Mouse (Mus musculus): ENCODE measurements around the gene Slbp. TPM values are rescaled to one million over a fixed set of nuclear protein-coding genes. Genes with fewer than 3 reads are reported as not detected.

Slbp gene
- polyA plus RNA-seq, 1 experiment from 2014 or later = 311 TPM

DNA sequence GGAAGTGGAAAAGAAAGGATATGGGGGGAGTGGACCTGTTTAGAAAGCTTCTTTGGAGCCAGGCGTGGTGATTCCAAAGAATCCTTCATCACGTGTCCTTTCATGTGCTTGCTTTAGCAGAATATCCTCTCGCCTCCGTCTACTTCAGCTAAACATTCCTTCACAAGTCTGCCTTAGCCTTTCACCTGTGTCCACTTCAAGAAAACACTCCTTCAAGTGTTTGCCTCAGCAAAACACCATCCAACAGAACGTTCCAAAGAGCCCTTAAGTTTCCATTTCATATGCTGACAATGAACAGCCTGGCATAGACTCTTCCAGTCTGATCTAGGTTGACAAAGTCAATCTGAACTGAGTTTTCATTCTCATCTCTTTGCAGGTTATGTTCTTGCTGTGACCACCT, 25.9 kb upstream of the Slbp start:
- Histone ChIP-seq H3K27me3 (no peaks in the 10 kb centered on the region), H3K9ac (replicated peaks) (no peak overlapping the region), H3K9me3 (no peaks in the 10 kb centered on the region), H3K4me2 (no peak overlapping the region), H3K4me1 (replicated peaks) (0 out of 2 replicates have a peak, but pooled peaks cover 4% of the 10 kb centered on the region), H3K4me3 (replicated peaks) (no peak overlapping the region), H3K36me3 (peaks cover 5% of the 10 kb centered on the region; the same call in 1 of the 2 replicates), H3K27ac (no peak overlapping the region)
- WGBS = 82% methylated on average over 5 of the region's 5 CpGs
- ATAC-seq (ENCODE audit: insufficient number of reproducible peaks, insufficient read depth, low FRiP score, low TSS enrichment, low read depth) = no peak

DNA sequence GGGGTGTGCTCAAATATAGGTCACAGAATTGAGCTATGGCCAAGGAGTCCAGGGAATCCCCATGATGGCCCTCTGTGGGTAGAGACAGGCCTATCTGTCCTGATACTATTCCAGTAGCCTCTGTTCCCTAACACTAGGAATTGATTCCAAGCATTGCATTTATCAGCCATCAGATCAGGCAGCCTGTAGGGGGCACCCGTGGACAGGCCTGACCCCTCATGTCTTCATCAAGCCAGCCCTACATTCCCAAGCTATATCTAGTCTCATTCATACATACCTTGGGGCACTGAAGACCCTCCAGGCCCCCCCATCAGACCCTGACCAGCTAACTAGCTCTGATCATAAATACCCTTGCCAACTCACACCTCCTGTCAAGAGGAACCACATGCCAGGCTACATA, 23.6 kb upstream of the Slbp start:
- Histone ChIP-seq H3K9ac (replicated peaks) (no peak overlapping the region), H3K9me3 (no peaks in the 10 kb centered on the region), H3K36me3 (peaks cover 28% of the 10 kb centered on the region), H3K27me3 (no peaks in the 10 kb centered on the region), H3K27ac (no peak overlapping the region), H3K4me2 (no peak overlapping the region), H3K4me3 (replicated peaks) (no peak overlapping the region), H3K4me1 (replicated peaks) (no peaks in the 10 kb centered on the region)
- WGBS = 0% methylated on average over 1 of the region's 1 CpGs
- ATAC-seq (ENCODE audit: insufficient number of reproducible peaks, insufficient read depth, low FRiP score, low TSS enrichment, low read depth) = no peak

DNA sequence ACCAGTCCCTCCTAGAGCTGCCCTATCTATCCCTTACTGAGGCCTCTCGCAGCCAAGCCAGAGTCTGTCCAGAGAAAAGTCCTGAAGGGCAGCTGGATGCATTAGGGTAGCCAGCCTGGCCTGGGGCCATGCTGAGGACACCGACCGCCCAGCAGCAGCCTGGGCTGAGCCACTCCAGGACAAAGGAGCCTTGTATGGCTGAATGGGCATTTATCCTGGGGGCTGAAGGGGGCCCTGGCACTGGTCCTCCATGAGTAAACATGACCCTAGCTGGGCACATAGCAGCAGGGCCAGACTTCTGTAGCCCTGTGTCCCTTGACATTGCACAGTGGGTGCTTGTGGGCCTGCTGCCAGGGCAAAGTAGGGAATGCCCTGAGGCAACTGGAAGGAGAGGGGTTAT, 22.1 kb upstream of the Slbp start:
- H3K9me3 ChIP-seq = no peaks in the 10 kb centered on the region
- no peak for ATAC-seq (ENCODE audit: insufficient number of reproducible peaks, insufficient read depth, low FRiP score, low TSS enrichment, low read depth)
- H3K4me2 ChIP-seq = no peak overlapping the region
- peaks cover 43% of the 10 kb centered on the region for H3K36me3 ChIP-seq
- no peak overlapping the region for H3K9ac ChIP-seq (replicated peaks)
- H3K4me3 ChIP-seq (replicated peaks) = no peak overlapping the region
- WGBS = 85% methylated on average over 3 of the region's 3 CpGs
- peak overlapping the region; percentile 64 for H3K27ac ChIP-seq
- H3K4me1 ChIP-seq (replicated peaks) = no peaks in the 10 kb centered on the region
- H3K27me3 ChIP-seq = no peaks in the 10 kb centered on the region

DNA sequence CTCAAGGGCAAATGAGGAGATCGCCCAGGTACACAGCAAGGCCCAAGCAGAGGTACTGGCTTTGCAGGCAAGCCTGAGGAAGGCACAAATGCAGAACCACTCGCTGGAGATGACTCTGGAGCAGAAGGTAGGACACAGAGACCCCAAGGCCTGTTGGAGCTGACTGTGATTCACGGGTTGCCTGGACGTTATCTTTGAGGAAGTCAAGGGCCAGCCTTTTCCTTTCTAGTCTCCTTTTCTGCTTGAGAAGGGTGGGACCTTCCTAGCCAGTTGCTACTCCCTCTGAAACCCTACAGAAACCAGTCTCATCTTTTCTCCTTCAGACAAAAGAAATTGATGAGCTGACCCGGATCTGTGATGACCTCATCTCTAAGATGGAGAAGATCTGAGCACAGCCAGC, 19.3 kb upstream of the Slbp start:
- H3K4me3 ChIP-seq (replicated peaks) = no peak overlapping the region
- H3K4me2 ChIP-seq = no peak overlapping the region
- H3K9me3 ChIP-seq = no peaks in the 10 kb centered on the region
- H3K27ac ChIP-seq = no peak overlapping the region
- H3K27me3 ChIP-seq = no peaks in the 10 kb centered on the region
- ATAC-seq (ENCODE audit: insufficient number of reproducible peaks, insufficient read depth, low FRiP score, low TSS enrichment, low read depth) = no peak
- H3K36me3 ChIP-seq = peaks cover 71% of the 10 kb centered on the region
- 80% methylated on average over 5 of the region's 5 CpGs for WGBS
- H3K9ac ChIP-seq (replicated peaks) = no peak overlapping the region
- no peaks in the 10 kb centered on the region for H3K4me1 ChIP-seq (replicated peaks)

DNA sequence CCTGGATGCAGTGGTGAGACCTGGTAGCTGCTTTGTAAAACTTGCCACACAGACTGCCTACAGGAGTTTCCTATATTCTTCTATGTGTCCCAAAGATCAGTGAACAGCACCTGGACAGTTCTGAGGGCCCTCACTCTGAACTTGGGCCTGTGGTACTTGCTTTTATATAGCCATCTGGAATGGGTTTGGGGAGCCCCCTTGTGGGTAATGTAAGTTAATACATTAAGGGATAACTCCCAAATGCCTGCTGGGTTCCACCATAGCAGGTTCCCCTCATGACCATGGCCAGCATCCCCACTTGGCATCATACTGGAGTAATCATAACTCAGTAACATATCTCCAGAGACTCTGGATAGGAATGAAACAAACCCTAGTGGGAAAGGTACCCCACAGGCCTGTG, 15.8 kb upstream of the Slbp start:
- Histone ChIP-seq H3K36me3 (peaks cover 92% of the 10 kb centered on the region), H3K27ac (no peak overlapping the region)
- ATAC-seq (ENCODE audit: insufficient number of reproducible peaks, insufficient read depth, low FRiP score, low TSS enrichment, low read depth) = no peak

DNA sequence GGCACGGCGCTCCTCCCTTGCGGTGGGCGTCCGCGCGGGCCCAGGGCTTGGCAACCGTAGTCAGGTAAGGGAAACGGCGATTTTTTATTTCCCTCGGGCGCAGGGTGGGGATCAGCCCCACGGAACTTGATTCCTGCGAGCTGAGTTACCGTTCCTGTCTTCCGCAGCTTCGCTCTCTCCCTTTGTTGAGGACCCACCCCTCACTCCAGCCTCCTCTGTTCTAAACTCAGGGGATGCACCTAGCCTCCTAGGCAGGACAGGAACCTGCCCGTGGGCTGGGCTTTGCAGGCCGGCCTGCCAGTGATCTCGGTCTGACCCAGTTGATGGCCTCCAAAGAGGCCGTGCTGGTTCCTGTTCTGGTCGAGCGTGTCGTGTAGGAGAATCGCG, 6.3 kb upstream of the Slbp start:
- Histone ChIP-seq H3K4me1 (replicated peaks) (peaks cover 34% of the 10 kb centered on the region), H3K36me3 (peaks cover 52% of the 10 kb centered on the region), H3K27me3 (no peaks in the 10 kb centered on the region), H3K9me3 (no peaks in the 10 kb centered on the region), H3K4me2 (peak overlapping the region; percentile 95), H3K4me3 (replicated peaks) (peak overlapping the region; percentile 81), H3K9ac (replicated peaks) (peak overlapping the region; percentile 82), H3K27ac (peak overlapping the region; percentile 92)
- no peak for ATAC-seq (ENCODE audit: insufficient number of reproducible peaks, insufficient read depth, low FRiP score, low TSS enrichment, low read depth)
- WGBS = under 1% methylated on average over 26 of the region's 26 CpGs

More for the DNA sequence above, 15.8 kb upstream of the Slbp start:
- Histone ChIP-seq H3K4me1 (replicated peaks) (no peaks in the 10 kb centered on the region), H3K9ac (replicated peaks) (no peak overlapping the region), H3K27me3 (no peaks in the 10 kb centered on the region), H3K4me2 (no peak overlapping the region), H3K4me3 (replicated peaks) (no peak overlapping the region), H3K9me3 (no peaks in the 10 kb centered on the region)

DNA sequence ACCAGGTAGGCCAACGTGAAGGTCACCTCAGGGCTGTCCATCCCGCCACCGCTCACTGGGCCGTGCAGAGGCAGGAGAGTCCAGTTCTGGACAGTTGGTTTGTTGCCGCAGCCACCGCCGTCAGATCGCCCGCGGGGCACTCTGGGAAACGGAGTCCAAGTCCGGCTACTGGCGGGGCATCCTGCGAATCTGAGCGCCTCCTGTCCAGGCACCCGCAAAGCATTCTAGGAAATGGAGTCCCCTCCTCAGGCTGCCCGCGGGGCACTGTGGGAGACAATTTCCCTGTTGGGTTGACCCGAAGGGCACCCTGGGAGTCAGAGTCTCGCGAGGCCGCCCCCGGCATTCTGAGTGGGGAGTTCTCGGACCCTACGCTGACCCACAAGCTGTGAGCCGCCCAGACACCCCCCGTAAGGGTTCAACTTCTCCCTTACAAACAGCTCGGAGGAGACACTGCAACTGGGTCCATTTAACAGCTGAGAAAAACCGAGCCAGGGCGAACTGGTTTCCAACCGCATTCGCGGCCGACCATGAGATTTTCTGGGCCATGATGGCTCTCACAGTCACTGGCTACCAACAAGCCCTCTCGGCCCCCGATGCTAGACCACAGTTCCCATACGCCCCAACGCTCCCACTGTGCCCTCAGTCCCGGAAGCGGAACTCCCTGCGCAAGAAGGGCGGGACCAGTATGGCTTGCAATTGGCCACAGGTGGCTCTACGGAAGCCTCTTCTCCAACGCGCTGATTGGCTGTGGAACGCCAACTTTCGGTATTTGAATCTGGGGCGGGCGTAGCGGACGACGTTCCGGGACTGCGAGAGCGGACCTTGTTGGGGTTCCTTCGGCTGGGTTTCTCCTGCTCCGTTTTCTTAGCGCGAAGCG, 5.7 kb upstream of the Slbp start, which contains the start of the genes Tacc3 and Tmem129:
TSS of gene Tacc3 (plus strand) at position 342 of the 877 bp plus-strand sequence.
TSS of gene Tmem129 (minus strand) at position 630 of the 877 bp plus-strand sequence.
- H3K9ac ChIP-seq (replicated peaks) = peak within 1 kb of the TSS; percentile 82
- WGBS = under 1% methylated on average over 60 of the region's 60 CpGs

DNA sequence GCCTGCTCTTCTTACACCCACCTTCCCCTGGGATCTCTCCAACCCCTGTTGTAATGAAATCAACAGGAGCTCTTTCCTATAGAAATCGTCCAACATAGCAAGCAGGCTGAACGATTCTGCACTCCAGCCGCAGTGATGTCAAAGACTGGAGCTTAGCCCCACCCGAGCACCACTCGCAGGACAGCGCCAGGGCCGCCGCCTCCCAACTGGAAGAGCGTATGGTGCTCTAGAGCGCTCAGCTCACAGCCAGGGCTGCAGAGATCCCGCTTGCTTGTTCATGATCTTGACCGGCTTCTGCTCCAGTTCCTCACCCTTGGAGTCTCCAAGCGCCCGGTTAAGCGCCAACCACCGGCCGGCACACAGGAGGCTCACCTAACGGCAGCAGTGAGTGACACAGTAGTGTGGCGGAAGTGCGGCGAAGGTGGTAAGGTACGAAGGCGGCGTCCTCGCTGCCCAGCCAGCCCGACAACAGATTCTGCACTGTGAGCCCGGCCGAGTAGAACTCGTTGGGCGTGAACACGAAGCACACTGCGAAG, 4.9 kb upstream of the Slbp start:
- peak; percentile 17 for ATAC-seq (ENCODE audit: insufficient number of reproducible peaks, insufficient read depth, low FRiP score, low TSS enrichment, low read depth)
- peaks cover 40% of the 10 kb centered on the region for H3K4me1 ChIP-seq (replicated peaks)
- peak overlapping the region; percentile 81 for H3K4me3 ChIP-seq (replicated peaks)
- H3K9ac ChIP-seq (replicated peaks) = peak overlapping the region; percentile 82
- no peaks in the 10 kb centered on the region for H3K27me3 ChIP-seq
- H3K4me2 ChIP-seq = peak overlapping the region; percentile 95
- WGBS = under 1% methylated on average over 32 of the region's 32 CpGs
- H3K9me3 ChIP-seq = no peaks in the 10 kb centered on the region
- H3K36me3 ChIP-seq = peaks cover 46% of the 10 kb centered on the region
- peak overlapping the region; percentile 92 for H3K27ac ChIP-seq

More for the DNA sequence above, 5.7 kb upstream of the Slbp start, which contains the start of the genes Tacc3 and Tmem129:
- Histone ChIP-seq H3K4me2 (peak within 1 kb of the TSS; percentile 95), H3K4me3 (replicated peaks) (peak within 1 kb of the TSS; percentile 81), H3K27ac (peak within 1 kb of the TSS; percentile 92), H3K9me3 (no peaks in the 10 kb centered on the region), H3K27me3 (no peaks in the 10 kb centered on the region), H3K4me1 (replicated peaks) (peaks cover 37% of the 10 kb centered on the region), H3K36me3 (peaks cover 52% of the 10 kb centered on the region)
- peak; percentile 97 for ATAC-seq (ENCODE audit: insufficient number of reproducible peaks, insufficient read depth, low FRiP score, low TSS enrichment, low read depth)

DNA sequence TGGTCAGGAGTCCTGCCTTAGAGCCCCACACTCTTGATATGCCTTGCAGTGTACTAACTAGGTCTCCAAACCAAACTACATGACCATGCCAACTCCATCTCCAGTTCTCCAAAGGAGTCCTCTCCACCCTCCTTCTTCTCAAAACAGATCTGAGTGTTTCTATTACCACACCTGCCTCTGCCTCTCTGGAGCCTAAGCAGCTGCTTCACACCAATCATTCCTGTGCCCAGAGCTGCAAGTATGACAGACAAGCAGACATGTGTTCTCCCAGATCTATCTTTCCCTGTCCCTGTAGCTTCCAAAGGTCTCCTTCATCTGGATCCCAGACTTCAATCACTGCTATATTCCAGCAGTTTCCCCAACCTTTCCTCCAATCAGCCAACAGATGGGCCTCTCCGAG, 4.4 kb upstream of the Slbp start:
- 26% methylated on average over 1 of the region's 1 CpGs for WGBS
- peaks cover 40% of the 10 kb centered on the region for H3K36me3 ChIP-seq
- peak overlapping the region; percentile 81 for H3K4me3 ChIP-seq (replicated peaks)
- peak overlapping the region; percentile 95 for H3K4me2 ChIP-seq
- no peak for ATAC-seq (ENCODE audit: insufficient number of reproducible peaks, insufficient read depth, low FRiP score, low TSS enrichment, low read depth)
- no peaks in the 10 kb centered on the region for H3K27me3 ChIP-seq
- peak overlapping the region; percentile 92; the same call in 1 of the 2 replicates for H3K27ac ChIP-seq
- H3K9ac ChIP-seq (replicated peaks) = peak overlapping the region; percentile 82
- H3K4me1 ChIP-seq (replicated peaks) = peaks cover 40% of the 10 kb centered on the region
- no peaks in the 10 kb centered on the region for H3K9me3 ChIP-seq

DNA sequence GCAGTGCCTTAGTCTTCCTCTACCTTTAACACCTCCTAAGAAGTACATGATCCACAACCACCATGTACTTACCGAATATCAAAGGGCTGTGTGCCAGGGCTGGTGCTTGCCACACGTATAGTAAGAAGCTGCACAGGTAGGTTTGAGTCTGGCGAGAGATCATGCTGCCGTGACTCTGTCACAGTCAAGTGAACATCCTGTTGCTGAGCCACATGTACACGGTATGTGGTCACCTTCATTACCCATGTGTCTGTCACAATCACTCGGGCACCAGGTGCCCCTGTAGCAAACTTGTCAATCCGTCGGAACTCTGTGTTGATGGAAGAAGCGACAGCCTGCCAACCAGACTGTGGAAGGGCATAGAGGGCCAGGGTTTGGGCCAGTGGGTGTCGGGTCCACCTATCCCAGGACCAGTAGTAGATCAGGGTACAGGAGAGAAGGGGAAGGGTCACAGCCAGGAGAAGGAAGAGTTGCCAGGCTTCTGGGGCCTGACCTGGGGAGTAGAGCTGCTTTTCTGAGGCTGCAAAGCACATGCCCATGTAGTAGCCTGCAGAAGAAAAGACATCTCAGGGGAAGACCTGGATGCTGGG, 3.0 kb upstream of the Slbp start:
- no peak overlapping the region for H3K4me2 ChIP-seq
- no peak overlapping the region for H3K27ac ChIP-seq
- H3K9me3 ChIP-seq = no peaks in the 10 kb centered on the region
- H3K27me3 ChIP-seq = no peaks in the 10 kb centered on the region
- H3K4me3 ChIP-seq (replicated peaks) = no peak overlapping the region; the same call in 1 of the 2 replicates
- peaks cover 45% of the 10 kb centered on the region for H3K4me1 ChIP-seq (replicated peaks)
- H3K9ac ChIP-seq (replicated peaks) = no peak overlapping the region
- peaks cover 28% of the 10 kb centered on the region for H3K36me3 ChIP-seq
- 91% methylated on average over 10 of the region's 10 CpGs for WGBS
- ATAC-seq (ENCODE audit: insufficient number of reproducible peaks, insufficient read depth, low FRiP score, low TSS enrichment, low read depth) = no peak

DNA sequence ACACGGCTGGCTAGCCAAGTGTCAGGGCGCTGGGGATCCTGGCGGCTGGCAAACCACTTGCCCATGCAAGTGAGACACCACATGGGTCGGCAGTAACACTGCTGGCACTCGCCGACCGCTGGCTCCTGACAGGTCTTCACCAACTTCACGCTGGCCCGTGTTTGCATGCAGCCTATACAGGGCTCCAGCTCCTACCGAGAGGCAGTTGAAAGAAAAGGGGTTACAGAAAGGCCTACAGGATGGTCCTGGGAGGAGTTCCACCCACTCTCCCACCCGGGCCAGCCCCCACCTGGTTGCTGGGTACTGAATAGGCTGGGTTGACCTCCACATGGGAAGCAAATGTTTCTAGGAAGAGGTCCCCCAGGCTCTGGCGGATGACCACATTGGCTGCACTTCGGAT, 2.0 kb upstream of the Slbp start:
- 92% methylated on average over 13 of the region's 13 CpGs for WGBS
- H3K9ac ChIP-seq (replicated peaks) = no peak overlapping the region
- H3K9me3 ChIP-seq = no peaks in the 10 kb centered on the region
- ATAC-seq (ENCODE audit: insufficient number of reproducible peaks, insufficient read depth, low FRiP score, low TSS enrichment, low read depth) = no peak
- H3K4me1 ChIP-seq (replicated peaks) = peaks cover 41% of the 10 kb centered on the region
- no peak overlapping the region for H3K27ac ChIP-seq
- H3K4me3 ChIP-seq (replicated peaks) = no peak overlapping the region
- H3K36me3 ChIP-seq = peaks cover 33% of the 10 kb centered on the region
- H3K4me2 ChIP-seq = no peak overlapping the region
- H3K27me3 ChIP-seq = no peaks in the 10 kb centered on the region
